Mouse (Mus musculus) neutrophil, adult 5-6 weeks (primary cell): ENCODE results near the gene Gm20696. TPM values are rescaled to one million over a fixed set of nuclear protein-coding genes. Genes with fewer than 3 reads are reported as not detected.
A peak's percentile ranks its signal among the peaks of the same experiment; 100 is the strongest.

Source experiments
- ATAC-seq: fragments of 151-379, 151-347 bp; 2 replicates; pipeline ENCODE4 v1.8.0; 2017; ENCODE audit warnings: mild to moderate bottlenecking, moderate TSS enrichment; ENCODE audit not compliant: insufficient number of reproducible peaks, poor library complexity, low FRiP score, severe bottlenecking; ENCODE audit errors: extremely low read depth
- total RNA-seq: library from RNA; stranded (forward); fragments of 200-1000 nt; gene quantifications from 2 replicates; pipeline ENCODE4 v1.2.3, GENCODE M21; 2017

The Gm20696 gene
- total RNA-seq, 1 experiment from 2014 or later, result 58.2 TPM

GRCm38 (mm10) chr6:99606079-99606478 lies 60.5 kb downstream of the Gm20696 start:
- ATAC-seq, result no peak

- no peak for ATAC-seq
Observed at GRCm38 (mm10) chr6:99604758-99605157, 61.8 kb downstream of the Gm20696 start.

GRCm38 (mm10) chr6:99602434-99602833 lies 64.2 kb downstream of the Gm20696 start:
- no peak for ATAC-seq

GRCm38 (mm10) chr6:99600886-99601285 lies 65.7 kb downstream of the Gm20696 start:
- no peak for ATAC-seq

GRCm38 (mm10) chr6:99600168-99600793 lies 66.3 kb downstream of the Gm20696 start:
- 0 out of 2 replicates have a peak, but pooled peaks have one; percentile 50 for ATAC-seq

DNA sequence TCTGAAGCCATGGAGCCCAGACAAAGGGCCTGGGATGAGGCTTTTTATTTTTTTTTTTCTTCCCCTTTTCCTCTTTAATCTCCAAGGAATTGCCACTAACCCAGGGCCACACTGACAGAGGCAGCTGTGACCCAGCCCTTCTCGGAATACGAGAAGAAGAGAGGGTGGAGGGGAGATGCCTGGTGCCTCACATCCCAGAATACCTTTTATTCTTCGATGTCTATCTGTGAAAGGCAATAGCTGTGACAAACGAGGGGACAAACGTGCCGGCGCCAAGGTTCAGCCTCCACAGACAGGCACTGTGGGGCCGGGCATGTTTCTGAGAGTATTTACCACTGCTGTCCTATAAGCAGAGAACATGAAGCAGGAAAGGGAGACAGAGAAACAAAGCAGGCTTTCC lies 66.9 kb downstream of the Gm20696 start:
- no peak for ATAC-seq

DNA sequence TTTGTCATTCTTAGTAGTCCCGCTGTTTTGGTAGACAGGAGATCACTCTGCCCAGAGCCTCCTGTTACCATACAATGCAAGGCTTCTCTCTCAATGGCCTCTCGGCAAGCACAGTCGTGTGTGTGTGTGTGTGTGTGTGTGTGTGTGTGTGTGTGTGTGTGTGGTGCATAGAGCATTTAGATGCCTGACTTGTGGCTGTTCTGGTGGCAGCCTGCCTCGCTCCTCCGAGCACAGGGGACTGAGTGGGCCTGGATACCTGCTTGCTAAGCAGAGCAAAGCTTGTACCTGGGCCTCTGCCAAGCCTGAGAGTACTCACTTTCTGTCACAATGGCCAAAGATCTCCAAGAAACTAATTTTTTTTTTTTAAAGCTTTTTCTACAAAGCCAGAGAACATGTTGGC lies 67.4 kb downstream of the Gm20696 start:
- ATAC-seq, result no peak

DNA sequence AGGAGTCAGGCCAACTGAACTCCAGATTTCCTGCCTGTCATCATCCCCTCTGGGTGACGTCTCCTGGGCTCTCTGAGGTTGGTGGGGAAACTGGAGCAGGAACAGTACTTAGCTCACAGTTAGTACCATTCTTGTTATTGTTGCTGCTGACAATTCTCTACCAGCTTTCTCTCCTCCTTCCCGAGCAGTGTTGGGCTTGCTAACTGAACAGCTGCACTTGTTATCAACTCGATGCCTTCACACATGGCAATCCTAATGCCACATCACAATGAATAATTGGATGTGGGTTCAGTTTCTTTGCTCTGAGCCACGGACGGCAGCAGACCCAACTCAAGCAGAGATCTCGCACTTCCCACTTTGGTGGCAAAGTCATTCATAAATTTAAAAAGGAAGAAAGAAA lies 89.6 kb downstream of the Gm20696 start:
- ATAC-seq, result no peak

DNA sequence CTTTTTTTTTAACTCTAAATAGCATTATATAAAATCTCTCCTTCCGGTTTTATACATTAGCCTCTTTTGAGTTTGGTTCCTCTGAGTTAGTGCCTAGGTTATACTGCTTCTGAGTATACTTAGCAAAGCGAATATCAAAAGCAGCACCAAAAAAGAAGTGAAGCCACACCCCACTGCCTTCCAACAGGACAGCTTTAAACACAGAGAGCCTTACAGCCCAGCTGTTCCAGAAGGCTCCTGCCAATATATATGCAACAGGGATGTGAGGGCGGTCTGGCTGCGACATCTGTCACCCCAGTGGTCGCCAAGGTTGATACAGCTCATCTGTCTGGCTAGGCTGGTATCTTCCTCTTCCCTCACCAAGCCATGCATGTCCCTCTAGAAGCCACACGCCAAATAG lies 91.0 kb downstream of the Gm20696 start:
- no peak for ATAC-seq

- ATAC-seq, result no peak
Observed at GRCm38 (mm10) chr6:99573343-99573742, 93.3 kb downstream of the Gm20696 start.

GRCm38 (mm10) chr6:99572071-99572470 lies 94.5 kb downstream of the Gm20696 start:
- ATAC-seq, result no peak

GRCm38 (mm10) chr6:99566921-99567320 lies 99.7 kb downstream of the Gm20696 start:
- no peak for ATAC-seq

- ATAC-seq, result no peak
Observed at GRCm38 (mm10) chr6:99564766-99565165, 101.8 kb downstream of the Gm20696 start.

DNA sequence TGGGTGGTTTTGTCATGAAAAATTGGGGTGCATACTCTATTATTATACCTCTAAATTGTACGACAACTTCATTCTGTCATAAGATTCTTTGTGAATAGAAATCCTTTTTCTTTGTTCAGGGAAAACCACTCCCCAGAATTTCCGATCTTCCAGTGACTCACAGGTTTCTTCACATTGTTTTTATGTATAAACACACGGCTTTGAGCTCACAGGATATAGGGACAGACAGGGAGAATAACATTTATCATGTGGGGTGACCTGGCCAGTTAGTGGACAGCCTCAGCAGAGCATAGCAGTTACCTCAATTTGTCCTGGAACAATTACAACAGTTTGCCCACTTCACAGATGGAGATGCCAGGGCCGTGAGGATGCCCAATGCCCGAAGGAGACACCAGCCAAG lies 109.6 kb downstream of the Gm20696 start:
- ATAC-seq, result no peak

DNA sequence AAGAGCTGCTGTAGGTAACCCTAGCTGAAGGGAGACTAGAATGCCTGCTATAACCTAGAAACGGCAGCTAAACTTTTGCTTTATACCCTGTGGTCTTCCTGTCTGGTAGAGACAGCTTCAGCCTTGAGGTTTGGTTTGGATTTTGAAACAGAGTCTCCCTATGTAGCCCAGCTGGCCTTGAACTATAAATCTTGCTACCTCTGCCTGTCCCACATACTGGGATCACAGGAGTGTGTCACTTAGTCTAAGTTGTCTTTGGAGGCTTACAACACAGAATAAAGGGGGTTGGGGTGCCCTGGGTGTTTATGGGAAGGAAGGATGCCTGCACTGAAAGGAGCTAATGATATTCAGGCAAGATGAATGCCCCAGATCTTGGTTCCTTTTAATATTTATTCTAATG lies 113.8 kb downstream of the Gm20696 start:
- ATAC-seq, result no peak

DNA sequence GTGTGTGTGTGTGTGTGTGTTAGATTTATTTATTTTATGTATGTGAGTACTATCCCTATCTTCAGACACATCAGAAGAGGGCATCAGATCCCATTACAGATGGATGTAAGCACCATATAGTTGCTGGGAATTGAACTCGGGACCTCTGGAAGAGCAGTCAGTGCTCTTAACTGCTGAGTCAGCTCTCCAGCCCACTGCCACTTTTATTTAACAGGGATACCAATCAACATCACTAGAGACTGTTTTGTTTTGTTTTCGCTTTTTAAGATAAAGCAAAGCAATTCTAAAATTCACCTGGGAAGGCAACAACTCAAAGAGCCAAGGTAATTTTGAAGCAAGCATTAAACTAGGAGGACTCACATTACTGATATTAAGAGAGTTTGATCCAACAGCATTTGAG lies 120.2 kb downstream of the Gm20696 start:
- ATAC-seq, result no peak

- ATAC-seq, result no peak
Observed at GRCm38 (mm10) chr6:99545437-99545836, 121.2 kb downstream of the Gm20696 start.

GRCm38 (mm10) chr6:99541105-99541504 lies 125.5 kb downstream of the Gm20696 start:
- ATAC-seq, result no peak

DNA sequence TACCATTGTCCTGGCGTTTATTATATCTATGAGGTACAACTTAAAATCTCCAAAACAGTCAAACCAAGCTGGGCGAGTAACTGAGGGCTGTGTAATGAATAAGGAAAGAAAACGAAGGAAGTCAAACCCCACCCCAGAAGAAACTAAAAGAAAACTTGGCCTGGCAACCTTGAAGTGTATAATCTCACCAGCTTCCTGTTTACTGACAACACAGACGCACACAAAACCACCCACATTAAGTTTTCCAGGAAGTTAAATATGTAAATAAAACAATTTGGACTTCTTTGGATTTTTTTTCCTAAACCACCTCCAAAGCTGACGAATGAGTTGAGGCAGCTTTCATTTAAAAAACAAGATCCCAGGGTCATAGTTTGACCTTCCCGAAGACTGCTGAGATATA lies 125.9 kb downstream of the Gm20696 start:
- no peak for ATAC-seq

- ATAC-seq, result no peak
Observed at GRCm38 (mm10) chr6:99540146-99540545, 126.5 kb downstream of the Gm20696 start.

DNA sequence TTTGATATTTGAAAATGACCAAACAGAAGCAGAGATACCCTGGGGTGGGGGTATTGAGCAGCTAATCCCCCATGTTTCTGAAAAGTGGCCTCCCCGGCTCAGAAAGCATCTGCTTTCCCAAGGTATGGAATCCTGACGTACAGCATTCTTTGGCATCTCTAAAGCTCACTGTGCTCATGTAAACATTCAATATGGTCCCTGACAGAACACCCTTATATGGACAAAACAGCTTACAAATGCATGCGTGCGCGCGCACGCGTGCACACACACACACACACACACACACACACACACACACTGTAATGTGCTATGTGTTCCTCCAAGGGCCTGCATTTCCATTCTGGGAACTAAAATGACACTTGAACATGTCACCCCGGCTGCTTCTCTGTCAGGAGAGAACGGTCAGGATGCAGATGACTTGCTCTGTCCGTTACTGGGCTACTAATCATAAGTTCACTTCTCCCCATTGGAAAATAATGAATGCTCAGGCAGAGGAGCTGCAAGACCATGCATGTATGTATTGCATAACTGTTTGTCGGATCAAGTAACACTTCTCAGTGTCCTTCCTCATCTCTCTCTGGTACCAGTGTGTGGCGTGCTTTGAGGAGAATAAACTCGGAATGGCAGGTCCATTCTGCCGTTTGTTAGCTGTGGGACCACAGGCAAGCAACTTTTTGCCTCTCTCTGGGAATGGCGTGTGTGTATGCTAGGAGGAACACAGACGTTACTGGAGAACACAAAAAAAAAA lies 128.2 kb downstream of the Gm20696 start:
- ATAC-seq, result no peak
